Mouse (Mus musculus) hindbrain, embryonic 15.5 days (tissue): ENCODE results near the gene Rbm12b1. TPM values are rescaled to one million over a fixed set of nuclear protein-coding genes. Genes with fewer than 3 reads are reported as not detected.
"Not testable (repeated sequence)": the region's sequence is repeated elsewhere in the genome, so short reads cannot be mapped to it uniquely, and the experiment has no call there.

Experiments used
- ATAC-seq: fragments of 200-750 bp; cut with Nextera tagmentation; 2 replicates; pipeline ENCODE4 v1.8.0; 2017; ENCODE audit warnings: low read depth, moderate number of reproducible peaks, moderate TSS enrichment; ENCODE audit not compliant: low FRiP score
- H3K27ac ChIP-seq: fragments of 300-500 bp; sonication (generic); replicated peaks from 2 replicates; pipeline ENCODE4 v1.5.1; 2015; ENCODE audit warnings: mild to moderate bottlenecking, inconsistent platforms
- H3K27me3 ChIP-seq: fragments of 300-500 bp; sonication (generic); 2 replicates; pipeline ENCODE4 v1.6.1; 2015; ENCODE audit warnings: control low read depth, inconsistent platforms
- H3K36me3 ChIP-seq: fragments of 300-500 bp; sonication (generic); 2 replicates; pipeline ENCODE4 v1.6.1; 2015; ENCODE audit warnings: control low read depth, inconsistent platforms
- H3K4me1 ChIP-seq: fragments of 300-500 bp; sonication (generic); replicated peaks from 2 replicates; pipeline ENCODE4 v1.6.1; 2015; ENCODE audit warnings: control low read depth, inconsistent platforms
- H3K4me2 ChIP-seq: fragments of 300-500 bp; sonication (generic); 2 replicates; pipeline ENCODE4 v1.6.1; 2015; ENCODE audit warnings: moderate library complexity, mild to moderate bottlenecking, inconsistent platforms
- H3K4me3 ChIP-seq: fragments of 300-500 bp; sonication (generic); 2 replicates; pipeline ENCODE4 v1.5.1; 2015; ENCODE audit warnings: mild to moderate bottlenecking, inconsistent platforms
- H3K9ac ChIP-seq: fragments of 300-500 bp; sonication (generic); 2 replicates; pipeline ENCODE4 v1.6.1; 2015; ENCODE audit warnings: inconsistent platforms
- H3K9me3 ChIP-seq: fragments of 300-500 bp; sonication (generic); 2 replicates; pipeline ENCODE4 v1.6.1; 2016; ENCODE audit warnings: control low read depth, inconsistent platforms
- WGBS: fragments of 180-500 bp; shearing (Covaris S2); methylation state at CpG from one replicate; pipeline ENCODE4 v1.1.7; 2015; 5-methylcytosine and 5-hydroxymethylcytosine counted together
- polyA plus RNA-seq: library from polyadenylated mRNA; unstranded; fragments of >200 nt; fragmentation: Nextera tagmentation; extraction: Ambion mirVana; gene quantifications from 2 replicates; pipeline ENCODE4 v1.2.1, GENCODE M21; 2015

The Rbm12b1 gene
- 7.6 and 8.5 TPM in 2 replicates for polyA plus RNA-seq

- under 1% methylated on average over 20 of the region's 32 CpGs for WGBS
These were observed at the start of gene Rbm12b1 for GRCm38 (mm10) chr4:12140141-12140567. TSS of gene Rbm12b1 (plus strand) at chr4:12140264.

GRCm38 (mm10) chr4:12140592-12141062 lies 563 bp downstream of the Rbm12b1 start:
- not testable (repeated sequence) for H3K36me3 ChIP-seq, H3K27me3 ChIP-seq, H3K4me1 ChIP-seq, H3K9me3 ChIP-seq
- WGBS = 3% methylated on average over 24 of the region's 40 CpGs
- peak; percentile 84 for ATAC-seq
- H3K9ac ChIP-seq = peak overlapping the region; percentile 48
- peak overlapping the region; percentile 50 for H3K4me2 ChIP-seq
- peak overlapping the region; percentile 49 for H3K4me3 ChIP-seq
- H3K27ac ChIP-seq = peak overlapping the region; percentile 63

More at GRCm38 (mm10) chr4:12140141-12140567, at the start of gene Rbm12b1:
- not testable (repeated sequence) for H3K36me3 ChIP-seq, H3K4me1 ChIP-seq, H3K27me3 ChIP-seq, H3K9me3 ChIP-seq
- ATAC-seq = peak; percentile 100
- H3K4me3 ChIP-seq = peak within 1 kb of the TSS; percentile 49
- peak within 1 kb of the TSS; percentile 83 for H3K27ac ChIP-seq
- H3K4me2 ChIP-seq = peak within 1 kb of the TSS; percentile 55
- peak within 1 kb of the TSS; percentile 48 for H3K9ac ChIP-seq

- H3K4me2 ChIP-seq = peak overlapping the region; percentile 40
- not testable (repeated sequence) for H3K36me3 ChIP-seq, H3K9me3 ChIP-seq, H3K4me3 ChIP-seq, H3K4me1 ChIP-seq, H3K9ac ChIP-seq, ATAC-seq, H3K27me3 ChIP-seq, H3K27ac ChIP-seq
- 90% methylated on average over 7 of the region's 7 CpGs for WGBS
These were observed 1.5 kb downstream of the Rbm12b1 start for GRCm38 (mm10) chr4:12141516-12141915.

GRCm38 (mm10) chr4:12147660-12148059 lies 7.6 kb downstream of the Rbm12b1 start:
- no peak overlapping the region for H3K9ac ChIP-seq
- no peak overlapping the region for H3K4me3 ChIP-seq
- H3K9me3 ChIP-seq = no peaks in the 10 kb centered on the region
- ATAC-seq = no peak
- H3K4me1 ChIP-seq = no peaks in the 10 kb centered on the region
- no peaks in the 10 kb centered on the region for H3K27me3 ChIP-seq
- no peak overlapping the region for H3K27ac ChIP-seq
- peaks cover 27% of the 10 kb centered on the region for H3K36me3 ChIP-seq
- no peak overlapping the region for H3K4me2 ChIP-seq

- Histone ChIP-seq H3K4me1 (peaks cover 11% of the 10 kb centered on the region), H3K9me3 (no peaks in the 10 kb centered on the region), H3K27ac (peak overlapping the region; percentile 93), H3K27me3 (no peaks in the 10 kb centered on the region), H3K4me2 (peak overlapping the region; percentile 73), H3K9ac (peak overlapping the region; percentile 98), H3K36me3 (peaks cover 19% of the 10 kb centered on the region), H3K4me3 (peak overlapping the region; percentile 85)
- 11% methylated on average over 9 of the region's 9 CpGs for WGBS
- ATAC-seq = no peak
These were observed 30.9 kb downstream of the Rbm12b1 start for GRCm38 (mm10) chr4:12170986-12171317.

- WGBS = under 1% methylated on average over 67 of the region's 74 CpGs
- peak within 1 kb of the TSS; percentile 85 for H3K4me3 ChIP-seq
- peak within 1 kb of the TSS; percentile 73 for H3K4me2 ChIP-seq
These were observed 31.4 kb downstream of the Rbm12b1 start, which contains the start of gene Fam92a for GRCm38 (mm10) chr4:12171318-12172091. TSS of gene Fam92a (minus strand) at chr4:12172015.

GRCm38 (mm10) chr4:12178992-12179391 lies 38.9 kb downstream of the Rbm12b1 start:
- ATAC-seq = peak; percentile 54; the same call in 1 of the 2 replicates
- H3K27ac ChIP-seq = no peak overlapping the region
- H3K9ac ChIP-seq = no peak overlapping the region
- 77% methylated on average over 10 of the region's 10 CpGs for WGBS
- no peaks in the 10 kb centered on the region for H3K27me3 ChIP-seq
- H3K36me3 ChIP-seq = no peaks in the 10 kb centered on the region
- H3K4me1 ChIP-seq = no peaks in the 10 kb centered on the region
- no peak overlapping the region for H3K4me3 ChIP-seq
- H3K9me3 ChIP-seq = no peaks in the 10 kb centered on the region
- H3K4me2 ChIP-seq = no peak overlapping the region

More at GRCm38 (mm10) chr4:12171318-12172091, 31.4 kb downstream of the Rbm12b1 start, which contains the start of gene Fam92a:
- Histone ChIP-seq H3K27me3 (no peaks in the 10 kb centered on the region), H3K36me3 (peaks cover 13% of the 10 kb centered on the region), H3K27ac (peak within 1 kb of the TSS; percentile 93), H3K9ac (peak within 1 kb of the TSS; percentile 98), H3K4me1 (peaks cover 11% of the 10 kb centered on the region), H3K9me3 (no peaks in the 10 kb centered on the region)
- peak; percentile 95 for ATAC-seq

Other genes with a start within 250 kb of the Rbm12b1 start
- 0.14 and 0.37 TPM in 2 replicates for gene Gm10604, start 159.0 kb upstream of the Rbm12b1 start, polyA plus RNA-seq
- 12.3 and 13.0 TPM in 2 replicates for gene Rbm12b2, start 50.8 kb upstream of the Rbm12b1 start, polyA plus RNA-seq
- 93.4 and 94.0 TPM in 2 replicates for gene Fam92a, start 31.8 kb downstream of the Rbm12b1 start, polyA plus RNA-seq